Mouse (Mus musculus): ENCODE measurements around the gene Gusb.

DNA sequence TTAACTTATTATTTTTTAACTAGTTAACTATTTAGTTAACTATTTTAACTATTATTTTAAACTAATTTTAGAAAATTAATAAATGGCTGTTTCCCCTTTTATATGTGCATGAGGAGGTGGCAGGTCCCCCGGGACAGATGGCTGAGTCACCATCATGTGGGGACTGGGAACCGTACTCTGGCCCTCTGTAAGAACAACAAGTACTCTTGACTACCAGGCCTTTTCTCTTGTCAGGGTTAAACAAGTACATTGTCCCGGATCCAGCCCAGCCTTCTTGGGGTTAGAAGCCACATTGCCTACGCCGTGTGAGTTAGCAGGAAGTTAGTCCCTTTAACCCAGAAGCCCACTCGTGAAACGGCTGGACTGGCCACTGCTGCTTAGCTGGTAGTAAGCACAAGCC lies 7.9 kb downstream of the Gusb start:
- no peak for TF ChIP-seq POLR2A (IDR thresholded peaks at IDR 0.05; ENCODE audit: control insufficient read depth, extremely low read depth, insufficient read depth, low read length, poor library complexity)
- no peak for TF ChIP-seq CTCF (IDR thresholded peaks at IDR 0.05; ENCODE audit: borderline replicate concordance, control insufficient read depth, extremely low read depth, insufficient read depth, low read length, poor library complexity)

Data from thymus, adult 2 months (tissue).